15 mouse cellular contexts compared by ENCODE assay signal in genomic region chr9:117378131-117378890, GRCm38 (mm10).
DNase-seq lines count a peak whose midpoint lies in the region; ATAC-seq lines count a peak whose summit lies in the region.
"Had no signal": no experiment of that assay in that cellular context is flagged by ENCODE, and none has a peak within 500 bp of the region (broad histone marks: within the 10 kb centered on the region; RNA-seq: fewer than 3 reads in every experiment).

No protein-coding gene starts in this region.

- H3K9ac ChIP-seq in intestine, embryonic 15.5 days, result no peak overlapping the region
- H3K9ac ChIP-seq in kidney, embryonic 14.5 days (ENCODE audit: low read depth, low read length), result no peak overlapping the region
- H3K9ac ChIP-seq: forebrain, embryonic 13.5 days; heart, embryonic 12.5 days; hindbrain, embryonic 15.5 days; liver, embryonic 12.5 days had no signal

- H3K9me3 ChIP-seq in embryonic facial prominence, embryonic 10.5 days, result no peaks in the 10 kb centered on the region
- no peaks in the 10 kb centered on the region for H3K9me3 ChIP-seq in intestine, embryonic 15.5 days
- H3K9me3 ChIP-seq in kidney, embryonic 14.5 days (ENCODE audit: control insufficient read depth, low read length), result no peaks in the 10 kb centered on the region
- H3K9me3 ChIP-seq: forebrain, embryonic 13.5 days; hindbrain, embryonic 15.5 days; liver, embryonic 12.5 days had no signal

- peaks cover 41% of the 10 kb centered on the region for H3K4me1 ChIP-seq in embryonic facial prominence, embryonic 10.5 days
- peaks cover 15% of the 10 kb centered on the region for H3K4me1 ChIP-seq in intestine, embryonic 15.5 days (replicated peaks)
- H3K4me1 ChIP-seq in kidney, embryonic 14.5 days (ENCODE audit: control insufficient read depth, insufficient read depth, low read length), result peaks cover 19% of the 10 kb centered on the region; the same call in 1 of the 2 replicates
- H3K4me1 ChIP-seq: liver, embryonic 12.5 days had no signal

- DNase-seq in embryonic facial prominence, embryonic 10.5 days (ENCODE audit: low spot score), result no peak
- DNase-seq in large intestine, adult 2 months (ENCODE audit: low read depth, low spot score), result peak; percentile 56
- DNase-seq in frontal cortex, adult 2 months (ENCODE audit: extremely low spot score in 1 of 2, low spot score in 1 of 2), result no peak
- DNase-seq in thymus, postnatal 25 days, result no peak
- no peak for DNase-seq in ovary, postnatal 14 days (ENCODE audit: low spot score)
- DNase-seq: cerebellum, adult 2 months; left cerebral cortex, postnatal 4 days; midbrain, embryonic 14.5 days; thymus, postnatal 4 days had no signal

- H3K36me3 ChIP-seq in embryonic facial prominence, embryonic 10.5 days (replicated peaks), result no peaks in the 10 kb centered on the region
- no peaks in the 10 kb centered on the region for H3K36me3 ChIP-seq in intestine, embryonic 15.5 days
- H3K36me3 ChIP-seq in kidney, embryonic 14.5 days (ENCODE audit: control insufficient read depth, insufficient read depth, low read length), result no peaks in the 10 kb centered on the region
- H3K36me3 ChIP-seq: heart, embryonic 12.5 days; hindbrain, embryonic 15.5 days; liver, embryonic 12.5 days had no signal

- no peak overlapping the region for H3K4me2 ChIP-seq in intestine, embryonic 15.5 days (replicated peaks)
- H3K4me2 ChIP-seq in kidney, embryonic 14.5 days (replicated peaks; ENCODE audit: low read depth, low read length), result no peak overlapping the region
- H3K4me2 ChIP-seq: forebrain, embryonic 13.5 days; heart, embryonic 12.5 days; hindbrain, embryonic 15.5 days; liver, embryonic 12.5 days had no signal

- peak; percentile 75 for ATAC-seq in intestine, embryonic 15.5 days
- no peak for ATAC-seq in kidney, embryonic 14.5 days (ENCODE audit: low FRiP score, low TSS enrichment)
- ATAC-seq: forebrain, embryonic 13.5 days; liver, embryonic 12.5 days had no signal

- 73% methylated on average over 9 of the region's 9 CpGs for WGBS in embryonic facial prominence, embryonic 10.5 days
- 61% methylated on average over 9 of the region's 9 CpGs for WGBS in intestine, embryonic 15.5 days
- 60% methylated on average over 9 of the region's 9 CpGs for WGBS in kidney, embryonic 14.5 days
- 30% methylated on average over 9 of the region's 9 CpGs for WGBS in large intestine, adult 2 months

- no peak overlapping the region for H3K4me3 ChIP-seq in embryonic facial prominence, embryonic 10.5 days
- no peak overlapping the region for H3K4me3 ChIP-seq in intestine, embryonic 15.5 days (replicated peaks)
- H3K4me3 ChIP-seq in kidney, embryonic 14.5 days (ENCODE audit: low read length), result no peak overlapping the region
- H3K4me3 ChIP-seq: forebrain, embryonic 13.5 days; heart, embryonic 12.5 days; hindbrain, embryonic 15.5 days; liver, embryonic 12.5 days had no signal

- 0 out of 2 replicates have a peak, but pooled peaks cover 5% of the 10 kb centered on the region for H3K27me3 ChIP-seq in embryonic facial prominence, embryonic 10.5 days (replicated peaks; ENCODE audit: low read depth, poor library complexity, severe bottlenecking)
- H3K27me3 ChIP-seq in intestine, embryonic 15.5 days (replicated peaks), result no peaks in the 10 kb centered on the region
- no peaks in the 10 kb centered on the region for H3K27me3 ChIP-seq in kidney, embryonic 14.5 days (ENCODE audit: control insufficient read depth, insufficient read depth, low read length)
- H3K27me3 ChIP-seq: heart, embryonic 12.5 days; liver, embryonic 12.5 days had no signal

- H3K27ac ChIP-seq in embryonic facial prominence, embryonic 10.5 days (replicated peaks), result peak overlapping the region; percentile 8; the same call in 1 of the 2 replicates
- H3K27ac ChIP-seq in intestine, embryonic 15.5 days, result no peak overlapping the region
- peak overlapping the region; percentile 26; the same call in 1 of the 2 replicates for H3K27ac ChIP-seq in kidney, embryonic 14.5 days (ENCODE audit: low read depth, low read length)
- H3K27ac ChIP-seq: forebrain, embryonic 13.5 days; hindbrain, embryonic 15.5 days; liver, embryonic 12.5 days had no signal
